Mouse (Mus musculus) limb, embryonic 14.5 days (tissue): ENCODE measurements around the gene Mab21l1. TPM values are rescaled to one million over a fixed set of nuclear protein-coding genes. Genes with fewer than 3 reads are reported as not detected.

Source experiments
- ATAC-seq: fragments of 200-750 bp; cut with Nextera tagmentation; 2 replicates; pipeline ENCODE4 v1.8.0; 2017; ENCODE audit warnings: low read depth, moderate number of reproducible peaks, moderate TSS enrichment; ENCODE audit not compliant: low FRiP score
- DNase-seq: peaks from one replicate; pipeline ENCODE4 v3.0.0-alpha.2; 2015; ENCODE audit warnings: low spot score
- H3K27ac ChIP-seq: fragments of 300-500 bp; sonication (generic); replicated peaks from 2 replicates; pipeline ENCODE4 v1.5.1; 2014; ENCODE audit warnings: low read depth, mild to moderate bottlenecking, low read length, moderate library complexity, mixed read lengths
- H3K27me3 ChIP-seq: fragments of 300-500 bp; sonication (generic); 2 replicates; pipeline ENCODE4 v1.6.1; 2014; ENCODE audit warnings: low read length, mixed read lengths; ENCODE audit not compliant: control insufficient read depth, insufficient read depth
- H3K36me3 ChIP-seq: fragments of 300-500 bp; sonication (generic); 2 replicates; pipeline ENCODE4 v1.6.1; 2014; ENCODE audit warnings: mild to moderate bottlenecking, low read length, moderate library complexity, mixed read lengths; ENCODE audit not compliant: control insufficient read depth, insufficient read depth
- H3K4me1 ChIP-seq: fragments of 300-500 bp; sonication (generic); 2 replicates; pipeline ENCODE4 v1.6.1; 2014; ENCODE audit warnings: antibody characterized with exemption, low read length, mixed read lengths; ENCODE audit not compliant: control insufficient read depth, insufficient read depth
- H3K4me2 ChIP-seq: fragments of 300-500 bp; sonication (generic); replicated peaks from 2 replicates; pipeline ENCODE4 v1.6.1; 2014; ENCODE audit warnings: low read depth, mild to moderate bottlenecking, low read length, moderate library complexity; ENCODE audit not compliant: severe bottlenecking
- H3K4me3 ChIP-seq: fragments of 300-500 bp; sonication (generic); replicated peaks from 2 replicates; pipeline ENCODE4 v1.5.1; 2014; ENCODE audit warnings: low read length
- H3K9ac ChIP-seq: fragments of 300-500 bp; sonication (generic); 2 replicates; pipeline ENCODE4 v1.6.1; 2014; ENCODE audit warnings: mild to moderate bottlenecking, low read depth, low read length, moderate library complexity; ENCODE audit not compliant: severe bottlenecking
- H3K9me3 ChIP-seq: fragments of 300-500 bp; sonication (generic); 2 replicates; pipeline ENCODE4 v1.6.1; 2016; ENCODE audit warnings: low read length; ENCODE audit not compliant: control insufficient read depth
- POLR2A ChIP-seq: fragments of 200-500 bp; IDR thresholded peaks from 2 replicates; pipeline ENCODE4 v1.8.0; 2012; ENCODE audit warnings: inconsistent platforms, mild to moderate bottlenecking, moderate library complexity, borderline replicate concordance; ENCODE audit not compliant: insufficient read depth, insufficient read length; ENCODE audit errors: extremely low read depth
- WGBS: fragments of 180-500 bp; shearing (Covaris S2); extraction: QIAGEN DNeasy Blood & Tissue Kit; methylation state at CpG from one replicate; pipeline ENCODE4 v1.1.7; 2014; 5-methylcytosine and 5-hydroxymethylcytosine counted together
- polyA plus RNA-seq, 2 experiments: library from polyadenylated mRNA; depleted of rRNA in 1 of 2; stranded (reverse) in 1 of 2; unstranded in 1 of 2; fragments of >200 nt; fragmentation: Nextera tagmentation in 1 of 2; extraction: Ambion mirVana in 1 of 2; gene quantifications; 2 replicates each; pipeline versions ENCODE4 v1.2.1 to v1.2.3; 2012 to 2014

Mab21l1 gene
- polyA plus RNA-seq, 2 experiments: 18.7 to 18.9 TPM

GRCm38 (mm10) chr3:55828481-55829256, 46.4 kb downstream of the Mab21l1 start:
- WGBS: 24% methylated on average over 10 of the region's 10 CpGs
- Histone ChIP-seq H3K4me3 (no peak overlapping the region), H3K4me2 (no peak overlapping the region), H3K4me1 (no peaks in the 10 kb centered on the region), H3K9me3 (no peaks in the 10 kb centered on the region), H3K36me3 (no peaks in the 10 kb centered on the region), H3K9ac (no peak overlapping the region), H3K27ac (no peak overlapping the region), H3K27me3 (no peaks in the 10 kb centered on the region)
- DNase-seq: no peak
- ATAC-seq: no peak
- no peak for TF ChIP-seq POLR2A

- Histone ChIP-seq H3K4me3 (no peak overlapping the region), H3K9me3 (no peaks in the 10 kb centered on the region), H3K9ac (no peak overlapping the region), H3K36me3 (no peaks in the 10 kb centered on the region), H3K4me2 (no peak overlapping the region), H3K27me3 (no peaks in the 10 kb centered on the region), H3K4me1 (no peaks in the 10 kb centered on the region), H3K27ac (no peak overlapping the region)
- no peak for ATAC-seq
- WGBS: 18% methylated on average over 5 of the region's 5 CpGs
- no peak for DNase-seq
- no peak for TF ChIP-seq POLR2A
Observed at GRCm38 (mm10) chr3:55830226-55830625, 47.9 kb downstream of the Mab21l1 start.
